Mouse (Mus musculus) neural tube, embryonic 11.5 days (tissue): Measurements from ENCODE around the gene Olfr1383. TPM values are rescaled to one million over a fixed set of nuclear protein-coding genes. Genes with fewer than 3 reads are reported as not detected.
"Not testable (repeated sequence)": the region's sequence is repeated elsewhere in the genome, so short reads cannot be mapped to it uniquely, and the experiment has no call there.

Experiments used
- ATAC-seq: fragments of 200-750 bp; cut with Nextera tagmentation; 2 replicates; pipeline ENCODE4 v1.8.0; 2017; ENCODE audit warnings: moderate number of reproducible peaks, mild to moderate bottlenecking, moderate TSS enrichment, moderate library complexity; ENCODE audit not compliant: insufficient read depth, low FRiP score, low TSS enrichment
- DNase-seq: peaks from one replicate; pipeline ENCODE4 v3.0.0-alpha.2; 2015; ENCODE audit warnings: low spot score
- H3K27ac ChIP-seq: fragments of 300-500 bp; sonication (generic); 2 replicates; pipeline ENCODE4 v1.5.1; 2014; ENCODE audit warnings: low read depth, mild to moderate bottlenecking, low read length
- H3K27me3 ChIP-seq: fragments of 300-500 bp; sonication (generic); 2 replicates; pipeline ENCODE4 v1.6.1; 2014; ENCODE audit warnings: mild to moderate bottlenecking, low read length, mixed read lengths; ENCODE audit not compliant: control insufficient read depth, insufficient read depth
- H3K36me3 ChIP-seq: fragments of 300-500 bp; sonication (generic); 2 replicates; pipeline ENCODE4 v1.6.1; 2014; ENCODE audit warnings: mild to moderate bottlenecking, low read length, moderate library complexity, mixed read lengths; ENCODE audit not compliant: control insufficient read depth, insufficient read depth
- H3K4me1 ChIP-seq: fragments of 300-500 bp; sonication (generic); 2 replicates; pipeline ENCODE4 v1.6.1; 2014; ENCODE audit warnings: low read length, mixed read lengths; ENCODE audit not compliant: control insufficient read depth, insufficient read depth
- H3K4me2 ChIP-seq: fragments of 300-500 bp; sonication (generic); 2 replicates; pipeline ENCODE4 v1.6.1; 2014; ENCODE audit warnings: low read depth, mild to moderate bottlenecking, moderate library complexity
- H3K4me3 ChIP-seq: fragments of 300-500 bp; sonication (generic); 2 replicates; pipeline ENCODE4 v1.5.1; 2014; ENCODE audit warnings: low read depth, low read length
- H3K9ac ChIP-seq: fragments of 300-500 bp; sonication (generic); 2 replicates; pipeline ENCODE4 v1.6.1; 2014; ENCODE audit warnings: mild to moderate bottlenecking, low read length
- H3K9me3 ChIP-seq: fragments of 300-500 bp; sonication (generic); 2 replicates; pipeline ENCODE4 v1.6.1; 2016; ENCODE audit warnings: low read length; ENCODE audit not compliant: control insufficient read depth
- WGBS: fragments of 180-500 bp; shearing (Covaris S2); extraction: QIAGEN DNeasy Blood & Tissue Kit; methylation state at CpG from one replicate; pipeline ENCODE4 v1.1.7; 2014; 5-methylcytosine and 5-hydroxymethylcytosine counted together
- polyA plus RNA-seq: library from polyadenylated mRNA; unstranded; fragments of >200 nt; fragmentation: Nextera tagmentation; extraction: Ambion mirVana; gene quantifications from 2 replicates; pipeline ENCODE4 v1.2.1, GENCODE M21; 2014

The Olfr1383 gene
- polyA plus RNA-seq, 1 experiment from 2014 or later: not detected

- H3K4me1 ChIP-seq, DNase-seq, H3K4me3 ChIP-seq, H3K4me2 ChIP-seq, H3K9ac ChIP-seq, H3K27me3 ChIP-seq, H3K27ac ChIP-seq, H3K9me3 ChIP-seq, ATAC-seq, H3K36me3 ChIP-seq: not testable (repeated sequence)
- 63% methylated on average over 5 of the region's 5 CpGs for WGBS
Observed at GRCm38 (mm10) chr11:49556578-49556977, 37.1 kb downstream of the Olfr1383 start, which contains the start of gene Olfr1380. Gene Olfr1380 (plus strand): TSS chr11:49556878.

GRCm38 (mm10) chr11:49575054-49575453, 55.6 kb downstream of the Olfr1383 start:
- H3K4me3 ChIP-seq, H3K27ac ChIP-seq, H3K4me2 ChIP-seq, ATAC-seq, H3K9ac ChIP-seq, DNase-seq, H3K27me3 ChIP-seq, H3K9me3 ChIP-seq, H3K36me3 ChIP-seq, H3K4me1 ChIP-seq: not testable (repeated sequence)
- WGBS: 35% methylated on average over 2 of the region's 2 CpGs

Other genes starting within 250 kb of the Olfr1383 start
- 0.08 and 0.12 TPM in 2 replicates for gene Olfr1393, start 241.3 kb upstream of the Olfr1383 start, polyA plus RNA-seq
- gene Olfr1392, start 234.4 kb upstream of the Olfr1383 start, polyA plus RNA-seq: not detected in 2 replicates
- gene Olfr10, start 214.9 kb upstream of the Olfr1383 start, polyA plus RNA-seq: not detected in 2 replicates
- gene Olfr1391, start 196.9 kb upstream of the Olfr1383 start, polyA plus RNA-seq: not detected in 2 replicates
- gene Olfr1390, start 184.5 kb upstream of the Olfr1383 start, polyA plus RNA-seq: not detected in 2 replicates
- gene Olfr1389, start 96.6 kb upstream of the Olfr1383 start, polyA plus RNA-seq: not detected in 2 replicates
- gene Olfr1388, start 83.0 kb upstream of the Olfr1383 start, polyA plus RNA-seq: 0.08 TPM in 1 of 2 replicates, not detected in the other
- not detected in 2 replicates for gene Olfr1387, start 64.3 kb upstream of the Olfr1383 start, polyA plus RNA-seq
- not detected in 2 replicates for gene Olfr1386, start 54.6 kb upstream of the Olfr1383 start, polyA plus RNA-seq
- gene Olfr1385, start 30.6 kb upstream of the Olfr1383 start, polyA plus RNA-seq: not detected in 2 replicates
- gene Olfr1384, start 12.9 kb upstream of the Olfr1383 start, polyA plus RNA-seq: not detected in 2 replicates
- gene Olfr1382, start 8.6 kb downstream of the Olfr1383 start, polyA plus RNA-seq: not detected in 2 replicates
- not detected in 2 replicates for gene Olfr1381, start 23.8 kb downstream of the Olfr1383 start, polyA plus RNA-seq
- not detected in 2 replicates for gene Olfr1380, start 37.2 kb downstream of the Olfr1383 start, polyA plus RNA-seq
- 4.9 TPM in 2 replicates for gene Flt4, start 89.6 kb downstream of the Olfr1383 start, polyA plus RNA-seq
- not detected in 2 replicates for gene Scgb3a1, start 144.0 kb downstream of the Olfr1383 start, polyA plus RNA-seq
- 53.9 and 60.2 TPM in 2 replicates for gene Cnot6, start 193.1 kb downstream of the Olfr1383 start, polyA plus RNA-seq